Comparison of ENCODE assay signal across 11 mouse cellular contexts in genomic region chr11:90690361-90690760, GRCm38 (mm10).
"Had no signal": no experiment of that assay in that cellular context is flagged by ENCODE, and none has a peak within 500 bp of the region (broad histone marks: within the 10 kb centered on the region; RNA-seq: fewer than 3 reads in every experiment).

No protein-coding gene starts in this region.

- H3K4me2 ChIP-seq: limb, embryonic 15.5 days; neural tube, embryonic 15.5 days had no signal

- H3K27me3 ChIP-seq: limb, embryonic 15.5 days; neural tube, embryonic 15.5 days had no signal

- H3K9me3 ChIP-seq: limb, embryonic 15.5 days; liver, embryonic 12.5 days; neural tube, embryonic 15.5 days had no signal

- H3K9ac ChIP-seq: limb, embryonic 15.5 days; neural tube, embryonic 15.5 days had no signal

- H3K4me3 ChIP-seq: layer of hippocampus, adult 2 months; limb, embryonic 15.5 days; liver, embryonic 12.5 days; myocyte; neural tube, embryonic 15.5 days had no signal

- DNase-seq: kidney, adult 18-20 months; kidney, postnatal 10 days; kidney, postnatal 4 days; right cerebral cortex, adult 18-20 months; right cerebral cortex, postnatal 25 days; thymus, postnatal 36 days had no signal

- H3K36me3 ChIP-seq: limb, embryonic 15.5 days; neural tube, embryonic 15.5 days had no signal

- H3K27ac ChIP-seq: layer of hippocampus, adult 2 months; limb, embryonic 15.5 days; liver, embryonic 12.5 days; neural tube, embryonic 15.5 days had no signal
